19 mouse cellular contexts compared by ENCODE assay signal in genomic region chr17:13958129-13958528, GRCm38 (mm10). TPM values are rescaled to one million over a fixed set of nuclear protein-coding genes. Genes with fewer than 3 reads are reported as not detected.
"Had no signal": no experiment of that assay in that cellular context is flagged by ENCODE, and none has a peak within 500 bp of the region (broad histone marks: within the 10 kb centered on the region; RNA-seq: fewer than 3 reads in every experiment).

No protein-coding gene starts in this region.

RNA-seq across cellular contexts. Expression of gene Gm7168, which starts 10.0 kb away (rescaled TPM):
- polyA plus RNA-seq: cortical plate, adult 2 months; embryonic facial prominence, embryonic 10.5 days; embryonic facial prominence, embryonic 11.5 days; embryonic facial prominence, embryonic 12.5 days; embryonic facial prominence, embryonic 13.5 days; embryonic facial prominence, embryonic 14.5 days; embryonic facial prominence, embryonic 15.5 days; erythroblast, embryonic 14.5 days; forebrain, embryonic 10.5 days; forebrain, embryonic 11.5 days; forebrain, embryonic 12.5 days; forebrain, embryonic 13.5 days; forebrain, embryonic 14.5 days; forebrain, embryonic 15.5 days; forebrain, embryonic 16.5 days; forebrain, postnatal 0 days; gonadal fat pad, adult 2 months; heart, adult 2 months had no signal

RNA-seq across cellular contexts. Expression of gene Gm7356, which starts 45.4 kb away (rescaled TPM):
- polyA plus RNA-seq: cortical plate, adult 2 months; embryonic facial prominence, embryonic 10.5 days; embryonic facial prominence, embryonic 11.5 days; embryonic facial prominence, embryonic 12.5 days; embryonic facial prominence, embryonic 13.5 days; embryonic facial prominence, embryonic 14.5 days; embryonic facial prominence, embryonic 15.5 days; erythroblast, embryonic 14.5 days; forebrain, embryonic 10.5 days; forebrain, embryonic 11.5 days; forebrain, embryonic 12.5 days; forebrain, embryonic 13.5 days; forebrain, embryonic 14.5 days; forebrain, embryonic 15.5 days; forebrain, embryonic 16.5 days; forebrain, postnatal 0 days; frontal cortex, adult 2 months; gonadal fat pad, adult 2 months had no signal
